Mouse (Mus musculus) liver, embryonic 12.5 days (tissue): ENCODE measurements around the gene Ppm1g. TPM values are rescaled to one million over a fixed set of nuclear protein-coding genes. Genes with fewer than 3 reads are reported as not detected.
A peak's percentile ranks its signal among the peaks of the same experiment; 100 is the strongest.

Source experiments
- ATAC-seq: fragments of 200-750 bp; cut with Nextera tagmentation; 2 replicates; pipeline ENCODE4 v1.8.0; 2017; ENCODE audit warnings: moderate number of reproducible peaks, mild to moderate bottlenecking, moderate library complexity
- H3K27ac ChIP-seq: fragments of 300-500 bp; sonication (generic); 2 replicates; pipeline ENCODE4 v1.5.1; 2016; ENCODE audit warnings: mild to moderate bottlenecking
- H3K27me3 ChIP-seq: fragments of 300-500 bp; sonication (generic); replicated peaks from 2 replicates; pipeline ENCODE4 v1.6.1; 2016; ENCODE audit warnings: mild to moderate bottlenecking, moderate library complexity
- H3K36me3 ChIP-seq: fragments of 300-500 bp; sonication (generic); 2 replicates; pipeline ENCODE4 v1.6.1; 2016; ENCODE audit warnings: mild to moderate bottlenecking, moderate library complexity
- H3K4me1 ChIP-seq: fragments of 300-500 bp; sonication (generic); 2 replicates; pipeline ENCODE4 v1.6.1; 2016
- H3K4me2 ChIP-seq: fragments of 300-500 bp; sonication (generic); 2 replicates; pipeline ENCODE4 v1.6.1; 2016; ENCODE audit warnings: mild to moderate bottlenecking, moderate library complexity
- H3K4me3 ChIP-seq: fragments of 300-500 bp; sonication (generic); 2 replicates; pipeline ENCODE4 v1.5.1; 2016; ENCODE audit warnings: mild to moderate bottlenecking, moderate library complexity
- H3K9ac ChIP-seq: fragments of 300-500 bp; sonication (generic); 2 replicates; pipeline ENCODE4 v1.6.1; 2016; ENCODE audit warnings: mild to moderate bottlenecking, moderate library complexity
- H3K9me3 ChIP-seq: fragments of 300-500 bp; sonication (generic); replicated peaks from 2 replicates; pipeline ENCODE4 v1.6.1; 2016; ENCODE audit warnings: mild to moderate bottlenecking, moderate library complexity
- WGBS: fragments of 180-500 bp; shearing (Covaris S2); methylation state at CpG from one replicate; pipeline ENCODE4 v1.1.7; 2016; ENCODE audit not compliant: insufficient replicate concordance; 5-methylcytosine and 5-hydroxymethylcytosine counted together
- polyA plus RNA-seq: library from polyadenylated mRNA; unstranded; fragments of >200 nt; fragmentation: Nextera tagmentation; extraction: Ambion mirVana; gene quantifications from 2 replicates; pipeline ENCODE4 v1.2.1, GENCODE M21; 2016

The Ppm1g gene
- polyA plus RNA-seq, 1 experiment from 2014 or later, result 204 TPM

DNA sequence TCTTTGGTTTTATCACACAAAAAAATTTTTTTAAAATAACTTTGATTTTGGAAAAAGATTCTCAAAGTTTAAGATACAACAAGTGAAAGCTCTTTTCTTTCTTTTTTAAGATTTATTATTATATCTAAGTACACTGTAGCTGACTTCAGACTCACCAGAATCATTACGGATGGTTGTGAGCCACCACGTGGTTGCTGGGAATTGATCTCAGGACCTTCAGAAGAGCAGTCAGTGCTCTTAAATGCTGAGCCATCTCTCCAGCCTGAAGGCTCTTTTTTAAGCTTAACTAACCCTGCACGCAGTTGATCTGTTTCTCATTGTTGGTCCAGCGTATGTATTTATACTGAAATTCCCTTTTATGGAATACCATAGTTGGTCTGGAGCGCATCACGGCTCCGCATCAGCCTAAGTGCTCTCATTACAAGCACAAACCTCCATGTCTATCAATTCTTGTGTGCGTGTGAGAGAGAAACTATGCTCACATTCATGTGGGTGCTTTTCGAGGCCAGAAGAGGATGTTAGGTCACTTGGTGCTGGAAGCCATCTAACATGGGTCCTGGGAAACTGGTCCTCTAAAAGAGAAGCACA, 39.2 kb downstream of the Ppm1g start:
- Histone ChIP-seq H3K4me3 (0 out of 2 replicates have a peak overlapping the region, but pooled peaks have one; percentile 83), H3K27ac (0 out of 2 replicates have a peak overlapping the region, but pooled peaks have one; percentile 32), H3K9me3 (no peaks in the 10 kb centered on the region), H3K4me2 (peak overlapping the region; percentile 80), H3K4me1 (peaks cover 75% of the 10 kb centered on the region), H3K36me3 (peaks cover 18% of the 10 kb centered on the region), H3K27me3 (no peaks in the 10 kb centered on the region), H3K9ac (no peak overlapping the region)
- no peak for ATAC-seq
- 89% methylated on average over 9 of the region's 9 CpGs for WGBS

DNA sequence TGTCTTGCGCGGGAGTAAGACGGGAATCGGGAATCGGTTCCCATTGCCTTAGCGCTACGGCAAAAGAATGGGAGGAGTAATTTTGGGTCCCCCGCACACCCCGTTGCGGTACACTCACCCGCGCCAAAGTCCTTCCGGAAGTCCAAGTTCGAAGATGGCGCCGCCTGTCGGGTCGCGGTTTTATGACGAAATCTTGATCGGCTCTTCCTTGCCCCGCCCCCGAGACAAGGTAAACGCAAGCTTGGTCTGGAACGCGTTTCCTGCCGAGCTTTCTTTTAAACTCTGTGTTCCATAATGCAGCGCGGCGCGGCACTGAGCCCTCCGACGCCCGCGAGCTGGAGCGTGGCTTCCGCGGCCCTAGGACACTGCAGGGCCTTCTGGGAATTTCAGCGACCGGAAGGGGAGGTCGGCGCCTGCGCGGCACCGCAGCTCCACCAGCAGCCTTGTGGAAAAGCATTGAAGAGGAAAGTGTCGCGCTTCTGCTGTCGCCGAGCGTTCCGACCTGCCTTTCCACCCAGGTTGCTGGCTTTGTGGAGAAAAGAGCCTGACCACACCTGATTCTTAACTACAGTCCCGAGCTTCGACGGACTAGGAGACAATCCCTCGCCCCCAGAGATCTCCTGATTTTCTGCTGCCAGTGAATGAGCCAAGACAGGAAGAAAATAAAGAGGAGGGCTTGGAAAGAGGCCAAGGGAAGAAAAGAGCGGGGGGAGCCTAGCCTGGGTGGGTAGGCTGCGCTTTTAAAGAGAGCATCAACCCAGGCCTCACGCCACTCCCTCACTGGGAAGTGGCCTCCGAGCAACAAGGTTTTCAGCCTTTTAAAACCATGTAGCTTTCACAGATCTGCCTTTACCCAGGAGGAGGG, 40.5 kb downstream of the Ppm1g start, which contains the start of the genes Gm29609 and Gtf3c2:
Gm29609 (minus strand) TSS at position 146 of the 865 bp plus-strand sequence.
Gtf3c2 (minus strand) TSS at position 379 of the 865 bp plus-strand sequence.
- H3K27me3 ChIP-seq, result no peaks in the 10 kb centered on the region
- H3K9me3 ChIP-seq, result no peaks in the 10 kb centered on the region
- peak; percentile 89 for ATAC-seq
- 1% methylated on average over 59 of the region's 59 CpGs for WGBS
- peak within 1 kb of the TSS; percentile 97 for H3K27ac ChIP-seq
- H3K4me3 ChIP-seq, result peak within 1 kb of the TSS; percentile 83
- peak within 1 kb of the TSS; percentile 80 for H3K4me2 ChIP-seq
- H3K4me1 ChIP-seq, result peaks cover 70% of the 10 kb centered on the region
- peak within 1 kb of the TSS; percentile 85 for H3K9ac ChIP-seq
- H3K36me3 ChIP-seq, result peaks cover 25% of the 10 kb centered on the region

DNA sequence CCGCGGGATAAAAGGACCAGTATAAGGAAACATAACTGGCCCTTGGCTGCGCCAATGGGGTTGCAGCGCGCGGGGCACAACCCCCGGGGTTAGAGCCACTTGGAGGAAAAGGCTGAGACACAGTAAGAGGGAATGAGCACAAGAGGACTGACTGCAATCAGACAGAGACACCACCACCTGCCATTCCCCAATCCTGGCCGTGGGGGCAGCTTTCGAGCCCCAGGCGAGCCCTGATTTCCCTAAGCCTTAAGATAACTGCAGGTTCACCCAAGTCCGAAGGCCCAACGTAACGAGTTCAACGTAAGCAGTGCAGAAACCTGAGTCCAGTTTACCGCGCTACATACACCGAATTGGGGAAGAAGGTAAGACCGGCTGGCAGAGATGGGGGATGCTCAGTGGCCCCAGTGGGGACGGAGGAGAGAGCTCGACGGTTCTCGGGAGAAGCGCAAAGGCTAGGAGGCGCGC, 41.2 kb downstream of the Ppm1g start:
- H3K36me3 ChIP-seq, result peaks cover 32% of the 10 kb centered on the region
- H3K4me3 ChIP-seq, result peak overlapping the region; percentile 83
- ATAC-seq, result peak; percentile 46
- H3K9me3 ChIP-seq, result no peaks in the 10 kb centered on the region
- 1% methylated on average over 25 of the region's 25 CpGs for WGBS
- H3K27me3 ChIP-seq, result no peaks in the 10 kb centered on the region
- peak overlapping the region; percentile 85 for H3K9ac ChIP-seq
- peak overlapping the region; percentile 97 for H3K27ac ChIP-seq
- peaks cover 64% of the 10 kb centered on the region for H3K4me1 ChIP-seq
- H3K4me2 ChIP-seq, result peak overlapping the region; percentile 80

DNA sequence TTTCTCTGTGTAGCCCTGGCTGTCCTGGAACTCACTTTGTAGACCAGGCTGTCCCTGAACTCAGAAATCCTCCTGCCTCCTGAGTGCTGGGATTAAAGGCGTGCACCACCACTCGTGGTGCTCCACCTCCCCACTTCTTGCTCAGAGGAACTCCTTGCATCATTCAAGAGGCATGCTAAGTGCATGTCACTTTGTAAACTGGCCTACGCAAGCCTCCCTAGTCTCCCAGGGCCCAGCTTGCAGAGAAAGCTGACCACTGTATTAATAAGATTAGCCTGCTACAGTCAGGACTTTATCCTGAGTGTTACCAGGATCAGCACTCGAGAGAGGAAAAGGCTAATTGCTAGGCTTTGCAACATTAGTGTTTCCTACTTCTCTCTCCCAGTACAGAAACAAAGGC, 51.9 kb downstream of the Ppm1g start:
- H3K27me3 ChIP-seq, result no peaks in the 10 kb centered on the region
- ATAC-seq, result no peak
- WGBS, result 90% methylated on average over 4 of the region's 4 CpGs
- H3K9ac ChIP-seq, result no peak overlapping the region
- peaks cover 98% of the 10 kb centered on the region for H3K36me3 ChIP-seq
- H3K9me3 ChIP-seq, result no peaks in the 10 kb centered on the region
- peaks cover 21% of the 10 kb centered on the region for H3K4me1 ChIP-seq
- no peak overlapping the region for H3K4me3 ChIP-seq
- no peak overlapping the region for H3K4me2 ChIP-seq
- no peak overlapping the region for H3K27ac ChIP-seq

DNA sequence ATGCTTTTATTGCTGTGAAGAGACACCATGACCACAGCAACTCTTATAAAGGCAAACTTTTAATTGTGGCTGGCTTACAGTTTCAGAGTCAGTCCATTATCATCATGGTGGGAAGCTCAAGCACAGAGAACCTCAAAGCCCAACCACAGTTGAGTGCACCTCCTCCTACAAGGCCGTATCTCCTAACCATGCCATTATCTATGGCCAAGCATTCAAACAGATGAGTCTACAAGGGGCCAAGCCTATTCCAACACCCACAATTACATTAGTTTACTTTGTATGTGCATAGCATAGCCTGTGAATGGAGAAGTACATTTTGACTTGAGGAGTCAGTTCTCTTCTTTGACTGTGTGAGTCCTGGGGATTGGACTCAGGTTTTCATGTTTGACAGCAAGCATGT, 55.6 kb downstream of the Ppm1g start:
- 38% methylated on average over 1 of the region's 1 CpGs for WGBS

DNA sequence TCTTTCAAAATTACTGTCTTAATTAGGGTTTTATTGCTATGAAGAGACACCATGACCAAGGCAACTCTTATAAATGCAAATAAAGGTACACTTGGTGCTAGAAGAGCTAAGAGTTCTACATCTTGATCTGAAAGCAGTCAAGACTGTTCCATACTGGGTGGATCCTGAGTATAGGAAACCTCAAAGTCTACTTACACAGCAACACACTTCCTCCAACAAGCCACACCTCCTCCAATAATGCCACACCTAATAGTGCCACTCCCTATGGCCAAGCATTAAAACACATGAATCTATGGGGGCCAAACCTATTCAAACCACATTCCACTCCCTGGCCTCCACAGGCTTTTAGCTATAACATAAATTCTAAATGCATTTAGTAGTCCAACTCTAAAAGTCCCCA, 58.0 kb downstream of the Ppm1g start:
- peak; percentile 65; the same call in 1 of the 2 replicates for ATAC-seq
- H3K4me2 ChIP-seq, result no peak overlapping the region

More for the DNA sequence above, 55.6 kb downstream of the Ppm1g start:
- no peaks in the 10 kb centered on the region for H3K27me3 ChIP-seq
- H3K4me1 ChIP-seq, result peaks cover 36% of the 10 kb centered on the region
- no peak overlapping the region; the same call in 1 of the 2 replicates for H3K9ac ChIP-seq
- H3K4me2 ChIP-seq, result peak overlapping the region; percentile 19
- peak; percentile 81 for ATAC-seq
- peaks cover 98% of the 10 kb centered on the region for H3K36me3 ChIP-seq
- no peaks in the 10 kb centered on the region for H3K9me3 ChIP-seq
- H3K4me3 ChIP-seq, result no peak overlapping the region
- H3K27ac ChIP-seq, result peak overlapping the region; percentile 50; the same call in 1 of the 2 replicates

DNA sequence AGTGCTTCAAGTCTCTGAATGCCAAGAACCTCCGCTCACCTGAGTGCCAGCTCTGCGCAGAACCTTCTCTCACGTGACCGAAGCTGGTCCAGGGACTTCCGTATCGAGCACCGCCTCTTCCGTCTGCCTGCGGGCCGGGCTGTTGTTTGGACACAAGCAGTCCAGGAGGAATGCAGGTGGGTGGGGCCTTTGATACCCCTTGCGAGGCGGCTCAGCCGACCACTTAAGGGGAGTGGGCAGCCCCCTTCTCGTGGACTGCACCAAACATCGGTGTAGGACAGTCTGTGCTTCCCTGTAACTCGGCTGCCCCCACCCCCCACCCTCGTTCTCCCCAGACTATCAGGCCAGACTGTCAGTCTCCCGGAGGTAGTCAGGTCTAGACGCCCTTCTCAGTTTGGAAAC, 66.3 kb downstream of the Ppm1g start, which contains the start of gene Mpv17:
Mpv17 (minus strand) TSS at position 100 of the 402 bp plus-strand sequence.
- Histone ChIP-seq H3K27ac (peak within 1 kb of the TSS; percentile 69), H3K4me2 (peak within 1 kb of the TSS; percentile 84), H3K27me3 (no peaks in the 10 kb centered on the region), H3K4me3 (peak within 1 kb of the TSS; percentile 72), H3K36me3 (peaks cover 46% of the 10 kb centered on the region), H3K9ac (peak within 1 kb of the TSS; percentile 74), H3K4me1 (peaks cover 19% of the 10 kb centered on the region), H3K9me3 (no peaks in the 10 kb centered on the region)
- 2% methylated on average over 19 of the region's 19 CpGs for WGBS
- peak; percentile 91 for ATAC-seq

More for the DNA sequence above, 58.0 kb downstream of the Ppm1g start:
- no peak overlapping the region for H3K4me3 ChIP-seq
- H3K27ac ChIP-seq, result no peak overlapping the region
- no peak overlapping the region for H3K9ac ChIP-seq
- H3K4me1 ChIP-seq, result peaks cover 36% of the 10 kb centered on the region
- H3K9me3 ChIP-seq, result no peaks in the 10 kb centered on the region
- H3K27me3 ChIP-seq, result no peaks in the 10 kb centered on the region
- peaks cover 98% of the 10 kb centered on the region for H3K36me3 ChIP-seq

DNA sequence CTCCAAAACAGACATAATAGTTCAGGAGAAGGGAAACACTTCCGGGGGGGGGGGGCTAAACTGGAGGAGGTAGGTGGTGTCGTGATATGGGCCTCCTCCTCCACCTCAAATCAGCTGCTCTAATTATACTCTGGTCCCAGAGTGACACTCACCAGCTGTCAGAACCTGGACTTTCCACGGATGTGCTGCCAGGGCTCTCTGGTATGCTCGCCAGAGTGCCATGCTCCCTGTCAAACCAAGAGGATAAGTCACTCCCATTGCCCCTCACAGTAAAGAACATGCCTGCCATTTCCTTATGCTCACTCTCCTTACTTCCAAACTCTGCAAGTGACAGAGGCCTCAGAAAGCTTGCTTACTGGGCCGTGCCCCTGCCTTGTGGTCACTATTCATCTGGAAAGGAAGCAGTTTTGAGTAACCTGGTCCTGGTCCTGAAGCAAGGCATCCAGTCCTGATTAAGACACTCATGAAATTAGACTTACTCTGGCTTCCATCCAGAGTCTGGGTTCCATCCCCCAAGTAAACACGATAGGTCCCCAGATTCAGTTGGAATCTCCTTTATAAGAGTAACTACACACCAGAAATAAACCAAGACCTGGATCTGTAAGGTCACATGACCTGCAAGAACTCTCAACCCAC, 66.9 kb downstream of the Ppm1g start:
- 33% methylated on average over 6 of the region's 6 CpGs for WGBS
- H3K36me3 ChIP-seq, result peaks cover 42% of the 10 kb centered on the region
- peak overlapping the region; percentile 84 for H3K4me2 ChIP-seq
- peak overlapping the region; percentile 72 for H3K4me3 ChIP-seq
- H3K4me1 ChIP-seq, result peaks cover 19% of the 10 kb centered on the region
- H3K9ac ChIP-seq, result peak overlapping the region; percentile 74
- H3K27ac ChIP-seq, result peak overlapping the region; percentile 69
- H3K27me3 ChIP-seq, result no peaks in the 10 kb centered on the region
- peak; percentile 19 for ATAC-seq
- no peaks in the 10 kb centered on the region for H3K9me3 ChIP-seq

Other genes starting within 250 kb of the Ppm1g start
- gene Atraid, start 172.4 kb downstream of the Ppm1g start, polyA plus RNA-seq, result 47.4 and 54.5 TPM in 2 replicates
- 6.9 and 7.0 TPM in 2 replicates for gene Slc5a6, start 171.8 kb downstream of the Ppm1g start, polyA plus RNA-seq
- gene Cad, start 165.9 kb downstream of the Ppm1g start, polyA plus RNA-seq, result 43.6 and 44.5 TPM in 2 replicates
- gene Dnajc5g, start 114.4 kb downstream of the Ppm1g start, polyA plus RNA-seq, result not detected in 2 replicates
- 0.26 and 0.48 TPM in 2 replicates for gene Slc30a3, start 112.5 kb downstream of the Ppm1g start, polyA plus RNA-seq
- 0.12 TPM in 1 of 2 replicates, not detected in the other for gene Trim54, start 104.0 kb downstream of the Ppm1g start, polyA plus RNA-seq
- gene Ucn, start 81.9 kb downstream of the Ppm1g start, polyA plus RNA-seq, result not detected in 2 replicates
- gene Mpv17, start 66.4 kb downstream of the Ppm1g start, polyA plus RNA-seq, result 25.8 and 27.0 TPM in 2 replicates
- 0.90 and 1.3 TPM in 2 replicates for gene Gm29609, start 40.8 kb downstream of the Ppm1g start, polyA plus RNA-seq
- gene Gtf3c2, start 40.5 kb downstream of the Ppm1g start, polyA plus RNA-seq, result 51.5 and 53.1 TPM in 2 replicates
- gene Snx17, start 27.5 kb downstream of the Ppm1g start, polyA plus RNA-seq, result 58.2 and 62.3 TPM in 2 replicates
- gene Eif2b4, start 27.3 kb downstream of the Ppm1g start, polyA plus RNA-seq, result 67.2 and 73.1 TPM in 2 replicates
- 4.5 and 7.2 TPM in 2 replicates for gene Zfp513, start 18.4 kb downstream of the Ppm1g start, polyA plus RNA-seq
- 60.1 and 64.8 TPM in 2 replicates for gene Nrbp1, start 20.2 kb upstream of the Ppm1g start, polyA plus RNA-seq
- not detected in 2 replicates for gene Gm9970, start 20.5 kb upstream of the Ppm1g start, polyA plus RNA-seq
- gene Krtcap3, start 31.0 kb upstream of the Ppm1g start, polyA plus RNA-seq, result 4.6 and 6.1 TPM in 2 replicates
- 8.7 and 10.3 TPM in 2 replicates for gene Ift172, start 70.4 kb upstream of the Ppm1g start, polyA plus RNA-seq
- 13.9 and 15.7 TPM in 2 replicates for gene Fndc4, start 75.4 kb upstream of the Ppm1g start, polyA plus RNA-seq
- 10.3 and 11.2 TPM in 2 replicates for gene Gckr, start 76.8 kb upstream of the Ppm1g start, polyA plus RNA-seq
- 21.5 and 23.8 TPM in 2 replicates for gene Zfp512, start 231.7 kb upstream of the Ppm1g start, polyA plus RNA-seq